Mouse (Mus musculus): ENCODE measurements at regions not wholly inside any gene's neighbourhood (a gene's known extent, or its start where the extent isn't known, plus 50 kb on each side); places are given as distances from the start of the nearest gene placed in this dataset.

- no peak for DNase-seq
- intact Hi-C loops (cut with DNase I; ENCODE audit: low total_unique reads) = loop anchor here (5.0 kb wide), 1 partner anchor 216 kb away; no protein-coding TSS in a partner anchor
Measured at GRCm38 (mm10) chr15:97188545-97188944, 58.4 kb upstream of the Pced1b start.

- intact Hi-C loops (cut with DNase I; ENCODE audit: low total_unique reads) = loop anchor here (5.0 kb wide), 1 partner anchor 216 kb away; no protein-coding TSS in a partner anchor
- no peak for DNase-seq
Measured at GRCm38 (mm10) chr15:97187831-97188230, 59.1 kb upstream of the Pced1b start.

DNA sequence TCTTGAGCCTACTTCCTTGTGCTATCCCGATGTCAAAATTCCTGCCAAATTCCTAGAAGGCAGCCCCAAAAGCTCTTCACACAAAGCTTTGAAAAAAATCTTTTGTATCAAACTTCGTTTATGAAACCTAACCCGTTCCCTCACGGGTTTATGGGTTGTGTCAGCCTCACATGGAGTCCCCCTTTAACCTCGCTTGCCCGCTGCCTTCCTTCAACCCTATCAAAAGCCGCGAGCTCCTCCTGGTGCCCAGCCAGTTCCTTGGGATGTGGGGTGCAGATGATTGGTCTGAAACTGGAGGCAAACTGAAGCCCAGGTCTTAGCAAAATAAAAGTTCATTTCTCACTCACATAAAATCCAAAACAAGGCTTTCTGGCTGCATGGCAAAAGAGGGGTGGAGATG, 60.9 kb upstream of the Pced1b start:
- peak; percentile 55 for DNase-seq
- intact Hi-C loops (cut with DNase I; ENCODE audit: low total_unique reads) = loop anchor here (5.0 kb wide), 1 partner anchor 214 kb away; no protein-coding TSS in a partner anchor

GRCm38 (mm10) chr15:97182617-97183038, 64.3 kb upstream of the Pced1b start:
- intact Hi-C loops (cut with DNase I; ENCODE audit: low total_unique reads) = no loop called here
- DNase-seq = peak; percentile 43

DNA sequence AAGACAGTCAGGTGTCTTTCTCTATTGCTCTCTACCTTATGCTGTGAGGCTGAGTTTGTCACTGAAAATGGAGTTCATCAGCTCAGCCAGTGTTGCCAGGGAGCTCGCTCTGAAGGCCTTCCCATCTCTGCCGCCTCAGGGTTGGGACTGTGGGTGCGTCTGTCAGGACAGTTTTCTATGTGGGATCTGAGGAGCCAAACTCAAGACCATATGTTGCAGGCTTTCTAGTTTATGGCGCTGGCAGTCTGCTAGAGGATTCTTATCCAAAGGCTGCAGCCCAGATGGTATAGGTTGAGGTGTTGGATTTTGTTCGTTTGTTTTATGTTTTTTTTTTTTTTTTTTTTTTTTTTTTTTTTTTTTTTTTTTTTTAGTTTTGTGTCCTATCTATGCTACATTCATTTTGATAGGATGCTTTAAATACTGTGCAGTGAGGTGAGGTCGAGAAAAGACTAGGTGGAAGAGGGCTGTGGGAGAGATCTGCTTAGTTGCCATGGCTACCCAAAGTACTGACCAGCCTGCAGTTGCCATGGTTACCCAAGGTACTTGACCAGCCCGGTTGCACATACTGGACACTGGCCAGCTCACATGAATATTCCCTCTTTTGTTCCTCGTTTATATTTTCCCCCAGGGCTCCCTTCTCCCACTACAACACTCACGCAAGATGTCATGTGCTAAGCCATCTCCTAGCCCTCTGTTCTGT, 65.8 kb upstream of the Pced1b start:
- intact Hi-C loops (cut with DNase I; ENCODE audit: low total_unique reads) = no loop called here
- no peak for DNase-seq

GRCm38 (mm10) chr15:97178286-97178685, 68.6 kb upstream of the Pced1b start:
- intact Hi-C loops (cut with DNase I; ENCODE audit: low total_unique reads) = no loop called here
- no peak for DNase-seq

- intact Hi-C loops (cut with DNase I; ENCODE audit: low total_unique reads) = no loop called here
- DNase-seq = no peak
Measured at GRCm38 (mm10) chr15:97177806-97178205, 69.1 kb upstream of the Pced1b start.

DNA sequence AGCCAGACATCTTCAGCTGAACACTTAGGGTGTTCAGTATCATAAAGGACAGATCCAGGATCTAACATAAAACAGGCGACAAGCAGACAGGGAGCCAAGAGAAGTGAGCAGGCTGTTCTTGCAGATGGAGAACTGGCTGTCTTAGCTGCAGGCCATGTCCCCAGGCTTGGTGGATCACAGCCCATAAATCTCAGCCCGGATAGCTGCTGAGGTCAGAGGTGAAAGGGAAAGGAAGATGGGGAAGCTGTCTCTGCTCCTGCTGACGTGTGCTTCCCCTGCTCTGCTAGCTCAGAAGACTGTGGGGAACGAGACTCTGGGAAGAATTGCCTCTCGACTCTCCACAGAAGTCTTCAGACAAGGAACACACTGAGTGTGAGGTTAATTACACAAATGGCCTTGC, 71.9 kb upstream of the Pced1b start:
- intact Hi-C loops (cut with DNase I; ENCODE audit: low total_unique reads) = no loop called here
- no peak for DNase-seq

DNA sequence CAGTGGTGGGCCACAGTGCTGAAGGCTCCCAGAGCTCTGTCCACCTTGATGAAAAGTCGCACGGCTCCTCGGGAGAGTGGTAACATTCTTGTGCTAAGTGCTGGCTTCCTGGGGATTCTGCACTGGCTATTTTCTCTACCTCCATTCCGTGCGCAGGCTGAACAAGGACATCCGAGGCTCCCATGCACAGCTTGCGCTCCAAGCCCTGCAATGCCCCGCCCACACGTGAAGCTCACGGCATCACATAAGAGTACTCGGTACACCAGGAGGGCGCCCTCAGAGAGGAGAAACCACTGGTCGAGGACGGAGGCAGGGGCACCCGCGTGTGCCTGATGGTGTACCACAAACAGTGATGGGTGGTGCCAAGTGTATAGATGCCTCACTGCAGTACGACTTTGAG, 73.7 kb upstream of the Pced1b start:
- intact Hi-C loops (cut with DNase I; ENCODE audit: low total_unique reads) = no loop called here
- DNase-seq = no peak

GRCm38 (mm10) chr15:97170074-97170473, 76.8 kb upstream of the Pced1b start:
- peak; percentile 76 for DNase-seq
- intact Hi-C loops (cut with DNase I; ENCODE audit: low total_unique reads) = no loop called here

GRCm38 (mm10) chr15:97169381-97169780, 77.5 kb upstream of the Pced1b start:
- no peak for DNase-seq
- intact Hi-C loops (cut with DNase I; ENCODE audit: low total_unique reads) = no loop called here

DNA sequence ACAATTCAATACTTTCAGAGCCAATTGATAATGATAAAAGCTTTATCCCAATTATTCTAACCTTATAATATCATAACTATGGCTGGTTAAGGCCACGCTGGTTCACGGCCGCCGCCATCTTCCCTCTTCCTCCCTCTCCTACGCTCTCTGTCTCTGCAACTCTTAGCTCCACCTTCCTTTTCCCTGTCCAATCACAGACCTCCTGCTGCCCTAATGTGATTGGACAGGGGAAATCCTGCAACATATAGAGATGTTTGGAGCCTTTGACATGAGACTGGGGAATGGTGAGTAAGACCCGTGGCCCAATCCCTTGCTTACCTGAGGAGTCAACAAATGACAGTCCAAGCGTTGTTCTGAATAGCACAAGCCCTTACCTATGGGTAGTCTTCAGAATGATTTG, 79.8 kb upstream of the Pced1b start:
- DNase-seq = no peak
- intact Hi-C loops (cut with DNase I; ENCODE audit: low total_unique reads) = no loop called here

DNA sequence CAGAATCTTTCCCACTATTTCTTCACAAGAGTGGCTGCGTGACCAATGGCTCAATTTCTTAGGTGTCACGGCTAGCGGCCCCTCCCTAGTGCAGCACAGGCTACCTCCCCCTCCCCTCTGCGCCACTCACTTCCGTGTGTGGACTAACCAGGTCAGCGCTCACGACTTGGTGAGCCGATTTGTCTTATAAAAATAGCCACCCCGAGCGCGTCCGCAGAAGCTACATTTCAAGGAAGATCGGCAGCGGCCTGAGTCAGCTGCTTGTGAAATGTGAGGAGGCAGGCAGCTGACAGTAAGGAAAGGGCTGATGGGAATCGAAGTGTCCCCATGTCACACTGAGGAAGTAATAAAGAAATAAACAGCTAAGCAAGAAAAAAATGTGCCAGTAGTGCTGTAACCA, 82.3 kb upstream of the Pced1b start:
- intact Hi-C loops (cut with DNase I; ENCODE audit: low total_unique reads) = no loop called here
- peak; percentile 64 for DNase-seq

DNA sequence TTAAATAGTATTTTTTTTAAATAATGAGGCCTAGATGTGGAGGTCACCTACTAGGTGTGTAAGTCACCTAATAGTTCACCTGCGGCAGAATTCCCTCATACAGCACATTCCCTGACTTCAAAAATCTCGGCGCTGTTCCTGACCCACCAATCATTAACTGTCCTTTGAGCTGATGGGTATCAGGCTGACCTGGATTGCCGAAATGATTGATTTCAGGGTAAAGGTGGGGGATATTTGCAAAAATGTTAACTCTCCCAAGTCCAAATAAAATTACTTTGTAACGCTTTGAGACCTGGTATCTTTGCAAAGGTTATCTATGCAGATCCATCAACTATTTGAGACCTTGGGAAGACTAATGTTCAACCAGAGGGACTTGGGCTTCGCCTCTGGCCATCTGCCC, 82.9 kb upstream of the Pced1b start:
- no peak for DNase-seq
- intact Hi-C loops (cut with DNase I; ENCODE audit: low total_unique reads) = no loop called here

DNA sequence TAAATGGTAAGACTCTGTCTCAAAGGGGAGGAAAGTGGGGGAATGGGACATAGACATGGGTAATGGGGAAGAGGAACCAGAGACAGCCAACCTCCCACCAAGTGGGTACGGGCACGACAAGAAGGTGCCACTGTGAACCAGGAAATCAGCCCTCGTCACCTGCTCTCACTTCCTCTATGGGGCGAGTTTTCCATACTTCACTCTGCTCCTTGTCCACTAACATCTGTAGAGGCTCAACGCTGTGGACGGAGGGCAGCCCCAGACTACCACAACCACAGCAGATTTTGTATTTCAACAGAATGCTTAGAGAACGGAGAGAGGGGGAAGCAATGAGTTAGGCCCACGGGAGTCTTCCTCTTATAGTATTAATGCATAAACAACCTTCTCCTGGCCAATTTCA, 83.8 kb upstream of the Pced1b start:
- intact Hi-C loops (cut with DNase I; ENCODE audit: low total_unique reads) = no loop called here
- DNase-seq = no peak

- DNase-seq = no peak
- intact Hi-C loops (cut with DNase I; ENCODE audit: low total_unique reads) = no loop called here
Measured at GRCm38 (mm10) chr15:97162305-97162704, 84.6 kb upstream of the Pced1b start.

- no peak for DNase-seq
- intact Hi-C loops (cut with DNase I; ENCODE audit: low total_unique reads) = no loop called here
Measured at GRCm38 (mm10) chr15:97161530-97161929, 85.4 kb upstream of the Pced1b start.

- no peak for DNase-seq
- intact Hi-C loops (cut with DNase I; ENCODE audit: low total_unique reads) = no loop called here
Measured at GRCm38 (mm10) chr15:97152354-97152753, 94.6 kb upstream of the Pced1b start.

- no peak for DNase-seq
- intact Hi-C loops (cut with DNase I; ENCODE audit: low total_unique reads) = no loop called here
Measured at GRCm38 (mm10) chr15:97151793-97152192, 95.1 kb upstream of the Pced1b start.

DNA sequence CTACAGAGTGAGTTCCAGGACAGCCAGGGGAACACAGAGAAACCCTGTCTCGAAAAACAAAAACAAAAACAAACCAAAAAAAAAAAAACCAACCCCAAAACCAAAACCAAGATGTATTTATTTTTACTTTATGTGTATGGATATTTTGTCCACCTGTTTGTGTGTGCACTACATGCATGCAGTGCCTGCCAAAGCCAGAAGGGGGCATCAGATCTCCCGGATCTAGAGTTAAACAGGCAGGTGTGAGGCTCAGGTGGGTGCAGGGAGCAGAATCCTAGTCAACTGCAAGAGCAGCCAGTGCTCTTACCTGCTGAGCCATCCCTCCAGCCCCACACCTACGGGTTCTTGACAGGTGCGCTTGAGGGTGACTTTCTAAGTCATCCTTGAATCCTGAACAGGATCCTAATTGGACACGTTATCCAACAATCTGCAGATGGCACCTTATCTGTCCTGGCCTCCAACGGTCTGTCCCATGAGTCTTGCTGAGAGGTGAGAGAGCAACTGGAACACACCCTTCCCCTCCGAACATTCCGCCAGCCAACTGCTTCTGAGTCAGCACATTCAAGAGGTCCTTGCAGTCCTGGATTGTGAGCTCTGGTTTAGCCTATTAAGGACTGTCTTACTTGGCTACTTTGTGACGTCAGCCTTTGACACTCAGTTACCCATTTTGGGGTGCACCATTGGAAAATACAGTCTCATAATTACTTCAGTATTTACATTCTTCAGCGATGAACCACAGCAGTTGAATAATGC, 95.4 kb upstream of the Slc38a4 start:
- DNase-seq = no peak
- intact Hi-C loops (cut with DNase I; ENCODE audit: low total_unique reads) = no loop called here

DNA sequence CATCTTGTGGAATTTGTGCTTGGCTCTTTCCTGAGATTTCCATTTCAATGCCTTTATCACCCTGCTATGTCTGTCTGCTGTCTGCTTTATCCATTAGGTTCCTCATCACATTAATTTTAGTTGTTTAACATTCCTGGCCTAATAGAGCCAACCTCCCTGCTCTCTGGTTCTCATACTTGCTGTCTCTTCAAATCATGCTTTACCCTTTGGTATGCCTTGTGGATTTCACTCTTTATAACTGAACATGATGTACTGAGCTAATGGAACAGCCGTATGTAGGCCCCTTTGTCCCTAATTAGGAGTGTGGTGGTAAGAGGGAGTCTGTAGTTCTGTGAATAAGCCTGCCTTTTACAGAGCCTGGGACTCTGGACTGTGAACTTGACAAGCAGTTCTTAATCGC, 86.2 kb upstream of the Slc38a4 start:
- intact Hi-C loops (cut with DNase I; ENCODE audit: low total_unique reads) = no loop called here
- DNase-seq = no peak

Data from gastrocnemius, postnatal 14 days (tissue).